Mouse (Mus musculus) gastrocnemius, postnatal 4 days (tissue): ENCODE results near the gene Elane. TPM values are rescaled to one million over a fixed set of nuclear protein-coding genes. Genes with fewer than 3 reads are reported as not detected.

ENCODE experiments used
- DNase-seq, 2 experiments: peaks; one replicate each; pipeline ENCODE4 v3.0.0; 2021 to 2022; ENCODE audit warnings: low spot score in 2 of 2, mixed read lengths in 2 of 2
- microRNA-seq: library from miRNA; unstranded; fragments of <30 nt; microRNA quantifications from one replicate; pipeline ENCODE4 v1.2.0, GENCODE M21; 2021
- total RNA-seq, 2 experiments: library from RNA; stranded (reverse); gene quantifications; 2 replicates each; pipeline ENCODE4 v1.2.3; 2021

The Elane gene
- total RNA-seq, 2 experiments from 2014 or later: 0.29 TPM; not detected in 1

DNA sequence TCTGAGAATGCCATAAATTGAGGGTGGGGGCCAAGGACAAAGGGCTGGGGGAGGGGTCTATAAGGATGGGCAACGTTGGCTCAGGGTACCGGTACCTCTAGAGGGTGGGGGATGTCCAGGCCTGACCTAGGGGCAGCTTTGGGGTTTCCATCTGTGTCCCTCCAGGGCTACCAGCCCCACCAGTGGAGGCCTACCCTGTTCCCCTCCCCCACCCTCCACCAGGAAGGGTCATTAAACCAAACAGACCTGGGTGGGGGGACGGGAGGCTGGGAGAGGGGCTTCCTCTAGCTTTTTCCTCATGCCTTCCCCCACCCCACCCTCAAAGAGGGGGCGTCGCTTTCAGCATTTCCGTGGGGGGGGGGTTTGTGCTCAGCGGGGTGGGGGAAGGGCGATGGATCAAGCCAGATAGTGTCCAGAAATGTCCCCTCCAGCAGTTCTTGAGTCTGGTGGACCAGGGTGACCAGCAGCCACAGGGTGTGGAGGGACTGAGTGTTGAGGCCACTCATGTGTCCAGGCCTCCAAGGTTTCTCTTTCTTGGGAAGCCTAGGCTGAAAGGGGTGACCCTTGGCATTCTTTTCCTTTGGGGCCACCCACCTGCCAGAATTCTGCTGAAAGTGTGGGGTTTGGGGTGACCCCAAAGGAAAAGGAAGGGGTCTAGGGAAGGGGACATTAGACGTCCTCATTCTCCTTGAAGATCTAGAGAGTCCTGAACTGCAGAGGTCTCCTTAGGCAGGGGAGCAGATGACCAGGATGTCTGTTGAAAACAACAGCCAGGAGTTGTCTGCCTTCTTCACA is 43.1 kb downstream of the Elane start:
- DNase-seq: no peak

DNA sequence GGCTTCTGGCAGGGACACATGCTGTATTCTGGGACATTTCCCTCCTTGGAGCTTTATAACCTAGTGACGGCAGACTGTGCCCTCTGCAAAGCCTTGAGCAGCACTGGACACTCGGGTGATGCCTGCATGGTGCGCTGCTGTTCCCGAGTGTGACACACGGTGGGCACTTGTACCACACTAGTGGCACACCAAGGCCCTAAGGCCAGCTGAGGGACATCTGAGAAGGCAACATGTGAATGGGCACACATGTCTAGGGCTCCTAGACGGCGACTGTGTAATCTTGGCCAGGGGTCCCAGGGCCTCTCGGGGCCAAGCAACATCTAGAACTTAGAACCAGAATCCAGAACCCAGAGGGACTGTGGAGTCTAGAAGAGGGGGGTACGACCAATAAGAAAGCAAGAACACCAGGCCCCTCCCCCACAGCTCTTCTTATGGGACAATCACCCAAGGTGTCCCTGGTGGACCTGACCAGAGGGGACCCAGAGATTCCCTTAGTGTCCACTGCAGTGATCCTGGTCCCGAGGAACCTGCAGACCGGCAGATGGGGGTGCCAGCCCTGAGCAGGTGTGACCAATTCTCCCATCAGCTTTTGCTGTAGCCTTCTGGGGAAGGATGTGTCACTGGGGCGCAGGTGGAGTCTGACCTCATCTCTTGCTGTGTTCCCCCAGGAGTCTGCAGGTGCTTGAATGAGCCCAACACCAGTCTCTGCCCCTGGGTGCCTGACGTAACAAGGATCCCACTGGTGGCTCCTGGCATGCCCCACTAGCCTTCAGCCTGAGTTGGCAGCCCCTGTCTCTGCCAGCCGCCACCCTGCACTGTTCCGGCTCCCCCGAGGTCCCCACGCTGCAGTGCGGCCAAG is 44.1 kb downstream of the Elane start:
- DNase-seq: no peak

DNA sequence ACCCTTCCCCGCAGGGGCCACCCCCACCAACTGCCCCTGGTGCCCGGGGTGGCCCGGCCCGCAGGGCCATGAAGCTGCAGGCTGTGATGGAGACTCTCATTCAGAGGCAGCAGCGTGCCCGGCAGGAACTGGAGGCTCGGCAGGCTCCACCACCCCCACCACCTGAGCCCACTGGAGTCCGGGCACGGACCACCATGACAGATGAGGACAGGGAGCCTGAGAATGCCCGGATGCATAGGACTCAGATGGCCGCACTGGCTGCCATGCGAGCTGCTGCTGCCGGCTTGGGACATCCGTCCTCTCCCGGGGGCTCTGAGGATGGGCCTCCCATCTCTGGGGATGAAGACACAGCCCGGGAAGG is 44.8 kb downstream of the Elane start:
- DNase-seq: no peak

DNA sequence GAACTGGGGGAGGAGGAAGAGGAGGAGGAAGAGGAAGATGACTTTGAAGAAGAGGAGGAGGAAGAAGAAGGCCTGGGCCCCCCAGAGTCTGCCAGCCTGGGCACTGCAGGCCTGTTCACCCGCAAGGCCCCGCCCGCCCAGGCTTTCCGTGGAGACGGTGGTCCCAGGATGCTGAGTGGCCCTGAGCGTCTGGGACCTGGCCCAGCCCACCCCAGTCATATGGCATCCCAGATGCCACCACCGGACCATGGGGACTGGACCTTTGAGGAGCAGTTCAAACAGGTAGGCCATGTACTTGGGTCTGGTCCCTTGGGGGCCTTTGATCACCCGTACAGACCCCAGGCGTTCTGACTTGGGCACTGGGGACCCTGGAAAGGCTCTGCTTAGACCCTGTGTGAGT is 45.8 kb downstream of the Elane start:
- DNase-seq: no peak

DNA sequence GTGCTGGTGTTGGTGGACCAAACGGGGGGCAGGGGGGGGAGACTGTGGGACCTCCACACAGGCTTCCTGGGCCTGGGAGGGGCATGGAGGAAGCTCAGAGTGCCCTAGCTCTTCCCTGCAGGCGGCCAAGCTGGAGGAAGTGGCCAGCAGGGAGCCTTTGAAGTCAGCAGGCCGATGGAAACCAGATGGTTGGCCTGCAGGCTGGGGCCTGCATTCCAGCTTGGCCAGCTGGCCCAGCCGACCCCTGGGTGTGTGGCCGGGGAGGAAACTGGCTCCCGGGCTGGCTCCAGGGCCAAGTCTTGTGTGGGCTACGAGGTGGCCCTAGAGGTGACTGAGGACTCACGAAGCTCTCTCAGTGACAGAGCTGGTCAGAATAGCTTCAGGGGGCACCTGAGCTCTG is 46.7 kb downstream of the Elane start:
- DNase-seq: peak; percentile 76 to 87

DNA sequence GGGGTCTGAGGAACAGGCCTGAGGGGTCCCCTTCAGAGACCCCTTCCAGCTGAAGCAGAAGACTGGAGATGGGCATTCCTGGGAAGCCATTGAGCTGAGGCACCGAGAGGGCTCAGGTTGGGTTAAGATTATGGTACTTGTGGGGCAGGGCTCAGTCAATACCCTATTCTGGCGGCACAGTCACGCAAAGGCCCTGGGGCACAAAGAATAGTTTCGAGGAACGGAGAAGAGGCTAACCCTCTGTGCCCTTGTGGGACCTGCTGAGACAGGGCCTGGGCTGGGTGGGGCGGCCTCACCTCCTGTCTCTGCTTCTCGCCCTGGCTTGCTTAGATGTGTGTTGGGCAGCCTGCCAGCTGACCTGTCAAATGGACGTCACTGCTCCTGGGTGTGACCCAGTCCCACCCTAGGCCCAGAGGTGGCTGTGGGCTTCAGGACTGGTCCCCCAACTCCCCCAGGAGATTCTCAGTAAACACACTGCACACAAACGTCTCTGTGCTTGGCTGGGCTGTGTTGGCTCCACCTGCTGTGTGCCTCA is 47.2 kb downstream of the Elane start:
- no peak for DNase-seq

DNA sequence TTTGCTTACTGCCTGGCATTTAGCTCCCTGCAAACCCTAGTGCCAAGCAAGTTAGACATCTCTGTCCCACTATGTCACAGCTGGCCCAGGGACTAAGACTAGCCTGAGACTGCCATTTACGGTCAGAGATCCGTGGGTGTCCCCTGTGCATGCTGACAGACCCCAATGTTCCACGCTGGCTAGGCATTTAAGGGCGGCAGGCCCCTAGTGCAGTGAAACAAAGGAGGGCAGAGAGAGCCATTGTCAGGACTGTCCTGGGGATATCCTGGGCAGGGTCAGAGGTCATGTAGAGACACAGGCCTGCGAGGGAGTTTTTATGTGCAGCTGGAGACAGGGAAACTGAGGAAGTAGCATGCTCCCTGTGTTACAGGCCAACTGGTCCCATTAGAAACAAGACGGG is 47.8 kb downstream of the Elane start:
- DNase-seq: no peak

DNA sequence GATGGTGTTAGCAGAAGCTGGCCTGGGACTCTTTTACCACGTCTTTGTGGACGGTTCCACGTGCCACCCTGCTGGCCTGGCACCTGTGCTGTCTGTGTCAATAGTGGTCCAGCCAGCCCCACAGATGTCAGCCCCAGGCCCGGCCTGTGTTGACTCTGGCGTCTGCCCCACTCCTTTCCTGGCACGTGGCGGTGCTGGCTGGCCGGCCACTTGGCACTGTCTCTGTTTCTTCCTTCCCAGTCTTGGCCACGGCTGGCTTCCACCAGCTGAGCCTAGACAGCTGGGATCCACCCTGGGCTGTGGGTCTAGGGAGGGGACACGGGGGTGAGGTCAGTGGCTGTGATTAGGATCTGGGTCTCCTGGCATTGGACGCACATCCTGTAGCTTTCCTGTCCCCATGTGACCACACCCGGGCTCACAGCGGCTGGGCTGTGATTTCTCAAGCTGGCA is 48.2 kb downstream of the Elane start:
- DNase-seq: peak; percentile 85 to 89

DNA sequence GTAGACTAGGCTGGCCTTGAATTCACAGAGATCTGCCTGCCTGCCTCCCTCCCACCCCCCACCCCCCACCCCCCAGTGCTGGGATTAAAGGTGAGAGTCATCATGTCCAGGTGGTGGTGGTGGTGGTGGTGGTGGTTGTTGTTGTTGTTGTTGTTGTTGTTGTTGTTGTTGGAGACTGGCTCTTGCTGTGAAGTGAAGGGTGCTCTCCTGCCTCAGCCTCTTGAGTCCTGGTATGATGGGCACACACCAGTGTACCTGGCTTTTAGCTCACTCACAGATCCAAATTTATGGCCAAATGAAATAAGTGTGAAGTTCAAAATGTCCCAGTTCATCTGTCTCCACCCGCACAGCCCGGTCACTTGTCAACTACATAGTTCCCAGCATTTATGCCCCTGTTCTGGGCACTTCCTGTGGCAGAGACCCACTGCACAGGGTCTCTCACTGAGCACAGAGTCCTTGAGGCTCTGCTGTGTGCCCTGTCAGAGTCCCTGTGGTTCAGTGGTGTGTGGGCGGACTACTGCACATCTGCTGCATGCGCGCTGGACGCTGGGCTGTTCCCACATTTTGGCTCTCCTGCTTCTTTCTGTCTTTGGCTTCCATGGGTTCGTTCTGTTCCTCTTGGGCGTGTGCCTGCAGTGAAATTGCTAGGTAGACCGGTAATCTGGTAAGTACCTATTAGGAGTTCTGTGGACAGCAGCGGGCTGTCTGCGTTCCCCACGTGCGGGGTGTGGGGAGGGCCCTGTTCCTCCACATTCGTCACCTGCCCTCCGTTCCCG is 48.9 kb downstream of the Elane start:
- DNase-seq: no peak

DNA sequence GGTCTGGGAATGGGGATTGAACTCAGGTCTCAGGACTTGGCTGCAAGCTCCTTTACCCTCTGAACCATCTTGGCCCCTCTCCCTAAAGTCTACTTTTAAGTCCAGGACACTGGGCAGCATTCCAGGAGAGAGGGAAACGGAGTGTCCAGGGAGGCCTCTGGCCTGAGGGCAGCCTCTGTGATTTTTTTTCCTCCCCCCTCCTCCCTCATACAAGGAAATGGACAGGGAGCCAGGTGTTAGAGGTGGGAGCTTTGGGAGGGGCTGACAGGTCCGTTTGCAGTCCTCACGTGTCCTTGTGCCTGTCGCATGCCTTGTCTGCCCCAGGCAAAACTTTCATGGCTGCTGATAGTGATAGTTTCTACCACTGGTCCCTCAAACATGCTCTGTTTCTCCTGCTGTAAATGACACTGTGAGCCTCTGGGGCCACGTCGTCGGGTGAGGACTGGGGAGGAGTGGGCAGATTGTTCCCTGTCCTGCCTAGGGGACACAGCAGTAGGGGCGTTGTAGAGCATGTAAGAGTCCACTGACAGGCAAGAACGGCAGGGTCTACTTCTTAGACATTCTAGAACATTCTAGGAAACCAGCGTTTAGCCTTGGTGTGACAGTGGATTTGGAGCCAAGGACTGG is 50.4 kb downstream of the Elane start:
- DNase-seq: no peak

DNA sequence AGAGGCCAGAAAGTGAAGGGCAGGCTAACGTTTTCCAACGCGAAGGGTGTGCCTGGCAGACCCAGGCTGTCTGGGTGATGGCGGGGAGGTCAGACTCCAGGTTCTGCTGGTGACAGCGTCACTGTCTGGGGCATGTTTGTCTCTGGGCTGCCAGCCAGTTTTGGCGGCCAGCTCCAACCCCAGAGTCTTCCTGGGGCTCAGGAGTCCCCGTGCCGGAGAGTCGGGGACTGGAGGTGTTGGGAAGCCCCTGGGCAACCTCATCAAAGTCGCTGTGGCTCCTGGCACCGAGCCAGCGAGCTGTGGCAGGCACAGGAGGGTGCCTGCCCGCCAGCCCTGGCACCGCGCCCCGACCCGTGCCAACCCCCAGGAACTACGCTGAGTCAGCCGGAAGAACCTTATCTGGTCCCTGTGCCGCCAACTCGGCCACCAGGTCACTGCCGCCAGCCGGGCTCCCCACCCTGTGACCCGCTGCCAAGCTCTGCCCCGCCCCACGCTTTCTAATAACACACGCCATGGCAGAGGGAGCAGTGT is 50.9 kb downstream of the Elane start:
- peak; percentile 51 to 65 for DNase-seq

Small RNA genes within 50 kb of the gene (microRNA-seq; reads per million reads assigned to microRNA genes)
- gene Mir6910: not detected

Other genes with a start within 250 kb of the Elane start
- 1 to 10 TPM; 5.8 to 5.9 TPM for gene Shc2, start 248.3 kb upstream of the Elane start, total RNA-seq
- not detected for gene Odf3l2, start 240.5 kb upstream of the Elane start, total RNA-seq
- gene Madcam1, start 221.7 kb upstream of the Elane start, total RNA-seq: under 1 TPM in 1 of 2 experiments, not detected in 1; 0.39 TPM
- 10 to 100 TPM; 21.2 to 21.6 TPM for gene Tpgs1, start 216.9 kb upstream of the Elane start, total RNA-seq
- gene Cdc34, start 204.1 kb upstream of the Elane start, total RNA-seq: 100 to 1,000 TPM; 307 to 315 TPM
- 1 to 10 TPM; 2.5 to 3.8 TPM for gene Gzmm, start 197.2 kb upstream of the Elane start, total RNA-seq
- gene Bsg, start 181.8 kb upstream of the Elane start, total RNA-seq: 100 to 1,000 TPM; 390 to 392 TPM
- under 1 TPM; 0.96 TPM for gene Hcn2, start 169.6 kb upstream of the Elane start, total RNA-seq
- 10 to 100 TPM; 25.5 to 27.8 TPM for gene Polrmt, start 139.7 kb upstream of the Elane start, total RNA-seq
- gene Fgf22, start 131.2 kb upstream of the Elane start, total RNA-seq: not detected
- gene Rnf126, start 119.3 kb upstream of the Elane start, total RNA-seq: 10 to 100 TPM; 45.0 to 52.5 TPM
- gene Fstl3, start 109.0 kb upstream of the Elane start, total RNA-seq: 1 to 10 TPM; 1.1 to 2.1 TPM
- not detected for gene Prss57, start 95.3 kb upstream of the Elane start, total RNA-seq
- 10 to 100 TPM; 42.1 to 50.8 TPM for gene Palm, start 92.7 kb upstream of the Elane start, total RNA-seq
- gene Misp, start 65.3 kb upstream of the Elane start, total RNA-seq: under 1 TPM in 1 of 2 experiments, not detected in 1; 0.42 TPM
- 100 to 1,000 TPM; 167 to 170 TPM for gene Ptbp1, start 31.8 kb upstream of the Elane start, total RNA-seq
- gene Prtn3, start 11.8 kb upstream of the Elane start, total RNA-seq: under 1 TPM in 1 of 2 experiments, not detected in 1; 0.47 TPM
- gene Plppr3, start 11.6 kb upstream of the Elane start, total RNA-seq: 1 to 10 TPM; 1.2 to 1.3 TPM
- gene Cfd, start 4.6 kb downstream of the Elane start, total RNA-seq: 100 to 1,000 TPM in 1 of 2 experiments, 10 to 100 TPM in 1; 85.8 to 154 TPM
- gene Med16, start 22.7 kb downstream of the Elane start, total RNA-seq: 10 to 100 TPM; 39.4 to 41.1 TPM
- gene Gm26602, start 24.6 kb downstream of the Elane start, total RNA-seq: not detected
- under 1 TPM; 0.41 to 0.56 TPM for gene Kiss1r, start 30.7 kb downstream of the Elane start, total RNA-seq
- gene R3hdm4, start 35.0 kb downstream of the Elane start, total RNA-seq: 100 to 1,000 TPM in 1 of 2 experiments, 10 to 100 TPM in 1; 97.9 to 102 TPM
- 1 to 10 TPM; 4.5 to 4.9 TPM for gene Arid3a, start 40.8 kb downstream of the Elane start, total RNA-seq
- gene Wdr18, start 73.9 kb downstream of the Elane start, total RNA-seq: 10 to 100 TPM; 27.7 to 28.3 TPM
- under 1 TPM; 0.10 to 0.27 TPM for gene Grin3b, start 84.5 kb downstream of the Elane start, total RNA-seq
- gene Tmem259, start 98.1 kb downstream of the Elane start, total RNA-seq: 100 to 1,000 TPM; 109 to 119 TPM
- gene Cnn2, start 102.3 kb downstream of the Elane start, total RNA-seq: 10 to 100 TPM; 51.0 to 55.0 TPM
- 1 to 10 TPM; 4.8 to 4.9 TPM for gene Abca7, start 110.2 kb downstream of the Elane start, total RNA-seq
- gene Arhgap45, start 130.4 kb downstream of the Elane start, total RNA-seq: 1 to 10 TPM; 4.0 to 4.7 TPM
- gene Polr2e, start 153.5 kb downstream of the Elane start, total RNA-seq: 10 to 100 TPM; 77.3 to 77.7 TPM
- 100 to 1,000 TPM; 339 to 434 TPM for gene Gpx4, start 160.9 kb downstream of the Elane start, total RNA-seq
- gene Sbno2, start 219.3 kb downstream of the Elane start, total RNA-seq: 10 to 100 TPM; 13.0 to 13.6 TPM
- gene Stk11, start 229.6 kb downstream of the Elane start, total RNA-seq: 100 to 1,000 TPM; 116 to 125 TPM